Mouse (Mus musculus) embryo, embryonic 11 days (tissue): ENCODE data around the gene Phlda1.

ENCODE experiments used
- DNase-seq: peaks from one replicate; pipeline ENCODE4 v3.0.0-alpha.2; 2015

The Phlda1 gene

GRCm38 (mm10) chr10:111534691-111535090 lies 28.6 kb downstream of the Phlda1 start:
- no peak for DNase-seq

- DNase-seq, result no peak
Measured at GRCm38 (mm10) chr10:111537410-111537809, 31.3 kb downstream of the Phlda1 start.

- peak; percentile 72 for DNase-seq
Measured at GRCm38 (mm10) chr10:111539724-111540324, 33.7 kb downstream of the Phlda1 start.

- DNase-seq, result no peak
Measured at GRCm38 (mm10) chr10:111540678-111541077, 34.6 kb downstream of the Phlda1 start.

GRCm38 (mm10) chr10:111543106-111543505 lies 37.0 kb downstream of the Phlda1 start:
- DNase-seq, result no peak

- DNase-seq, result peak; percentile 61
Measured at GRCm38 (mm10) chr10:111543781-111544260, 37.7 kb downstream of the Phlda1 start.

GRCm38 (mm10) chr10:111544311-111544710 lies 38.2 kb downstream of the Phlda1 start:
- DNase-seq, result no peak

- no peak for DNase-seq
Measured at GRCm38 (mm10) chr10:111545648-111546047, 39.6 kb downstream of the Phlda1 start.

GRCm38 (mm10) chr10:111547881-111548372 lies 41.8 kb downstream of the Phlda1 start:
- DNase-seq, result no peak

- no peak for DNase-seq
Measured at GRCm38 (mm10) chr10:111550075-111550695, 44.1 kb downstream of the Phlda1 start.

GRCm38 (mm10) chr10:111553695-111554094 lies 47.6 kb downstream of the Phlda1 start:
- no peak for DNase-seq

GRCm38 (mm10) chr10:111554651-111555050 lies 48.6 kb downstream of the Phlda1 start:
- DNase-seq, result no peak

GRCm38 (mm10) chr10:111558211-111558610 lies 52.1 kb downstream of the Phlda1 start:
- DNase-seq, result no peak
